Mouse (Mus musculus) brain, embryonic 18.5 days (tissue): Measurements from ENCODE around the gene St14.
"Not testable (repeated sequence)": the region's sequence is repeated elsewhere in the genome, so short reads cannot be mapped to it uniquely, and the experiment has no call there.

ENCODE experiments used
- DNase-seq: peaks from one replicate; pipeline ENCODE4 v3.0.0-alpha.2; 2012; ENCODE audit warnings: low read depth, low spot score

St14 gene

DNA sequence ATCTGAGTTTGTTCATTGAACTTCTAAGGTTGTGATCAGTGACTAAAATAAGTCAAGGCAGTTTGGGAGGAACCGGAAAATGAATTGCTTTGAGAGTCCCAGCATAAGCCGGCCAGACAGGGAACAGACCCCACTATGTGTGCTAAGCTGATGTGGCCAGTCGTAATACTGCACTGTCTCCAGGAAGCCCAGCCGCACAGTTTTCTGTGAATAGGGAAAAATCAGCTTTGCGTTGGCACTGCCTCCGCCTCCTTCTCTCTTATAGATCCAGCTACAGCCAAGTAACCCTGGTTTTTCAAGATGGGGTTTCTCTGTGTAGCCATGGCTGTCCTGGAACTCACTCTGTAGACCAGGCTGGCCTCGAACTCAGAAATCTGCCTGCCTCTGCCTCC, 44.9 kb downstream of the St14 start:
- no peak for DNase-seq

DNA sequence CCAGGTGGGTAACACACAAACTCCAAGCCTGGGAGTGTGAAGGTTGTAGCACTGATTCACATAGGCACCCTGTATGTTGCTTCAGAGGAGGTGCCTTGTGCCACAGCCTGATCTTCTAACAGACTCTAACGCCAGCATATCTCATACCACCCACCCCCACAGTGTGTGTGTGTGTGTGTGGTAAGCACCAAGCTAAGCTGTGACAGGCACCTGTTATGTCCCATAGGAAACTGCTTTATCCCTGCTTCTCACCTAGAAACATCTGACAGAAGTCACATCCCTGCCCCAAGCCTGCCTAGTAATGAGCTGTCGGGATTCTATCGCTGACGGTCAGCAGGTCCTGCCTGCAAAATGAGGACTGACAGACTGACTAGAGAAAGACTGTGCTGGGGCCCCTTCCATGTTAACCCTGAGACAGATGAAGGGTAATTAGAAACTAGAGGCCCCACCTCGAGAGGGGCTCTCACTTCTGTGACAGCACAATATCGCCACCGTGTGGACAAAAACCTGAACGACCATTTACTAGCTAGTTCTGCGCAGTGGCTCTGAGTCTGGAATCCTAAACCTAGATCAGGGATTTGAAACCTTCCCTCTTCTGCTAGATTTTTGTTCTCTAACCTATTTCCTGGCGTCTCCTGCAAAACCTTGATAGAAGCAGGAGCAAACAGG, 45.4 kb downstream of the St14 start:
- DNase-seq, result peak; percentile 34

DNA sequence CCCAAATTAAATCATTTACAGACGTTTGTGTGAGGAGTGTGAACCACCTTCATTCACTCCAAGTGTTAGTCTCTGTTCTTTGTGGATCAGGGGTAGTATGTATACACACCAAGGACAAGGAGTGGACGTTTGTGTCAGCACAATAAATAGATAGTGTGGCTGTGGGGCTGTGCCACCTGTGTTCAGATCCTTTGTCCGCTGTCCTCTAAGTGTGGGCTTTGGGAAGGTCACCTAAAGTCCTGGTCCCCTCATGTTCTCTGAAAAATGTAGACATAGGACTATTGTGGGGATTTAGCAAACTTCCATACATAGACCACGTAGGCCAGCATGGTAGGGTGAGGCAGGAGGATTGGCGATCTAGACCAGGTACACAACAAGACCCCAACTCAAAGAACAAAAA, 46.1 kb downstream of the St14 start:
- DNase-seq, result no peak

DNA sequence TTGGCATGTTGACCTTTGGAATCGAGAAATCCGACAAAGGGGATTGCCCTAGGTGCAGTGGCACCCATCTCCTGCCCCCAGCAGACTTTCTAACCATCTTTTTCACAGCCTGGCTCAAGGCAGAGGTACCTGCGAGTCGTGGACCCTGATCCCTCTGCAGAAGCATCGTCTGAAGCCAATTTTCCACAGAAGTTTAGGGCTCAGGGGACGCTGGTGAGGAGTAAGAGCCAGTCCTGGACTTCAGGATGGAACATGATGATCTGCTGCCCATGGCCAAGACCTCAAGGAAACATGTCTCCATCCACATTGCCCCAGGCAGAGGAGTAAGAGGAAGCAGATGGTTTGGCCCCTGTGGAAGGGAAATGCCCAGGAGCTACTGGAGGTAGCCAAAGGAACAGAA, 48.9 kb downstream of the St14 start:
- no peak for DNase-seq

DNA sequence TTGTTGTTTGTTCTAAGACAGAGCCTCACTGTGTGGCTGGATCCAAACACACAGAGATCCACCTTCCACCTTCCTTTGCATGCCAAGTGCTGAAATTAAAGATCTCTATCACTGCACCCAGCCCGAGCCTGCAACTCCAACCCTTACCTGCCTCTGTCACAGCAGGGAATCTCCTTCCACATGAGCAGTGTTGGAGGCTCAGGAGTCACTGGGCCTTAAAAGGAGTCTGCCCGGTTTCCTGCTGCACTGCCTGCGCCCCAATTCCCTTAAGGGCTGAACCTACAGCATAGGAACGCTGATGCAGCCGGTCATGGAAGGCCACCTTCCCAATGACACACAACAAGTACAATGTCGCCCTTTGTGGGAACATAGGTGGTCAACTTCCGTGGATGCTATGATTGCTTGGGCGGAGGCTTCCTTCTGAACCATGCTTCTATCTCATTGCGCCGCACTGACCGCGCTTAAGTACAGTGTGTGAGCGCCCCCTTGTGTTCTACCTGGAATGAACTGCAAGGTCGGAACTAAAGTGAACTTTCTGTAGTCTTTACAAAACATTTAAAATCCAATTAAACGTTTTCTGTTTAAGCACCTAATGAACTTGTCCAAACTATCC, 49.5 kb downstream of the St14 start:
- DNase-seq, result peak; percentile 37

DNA sequence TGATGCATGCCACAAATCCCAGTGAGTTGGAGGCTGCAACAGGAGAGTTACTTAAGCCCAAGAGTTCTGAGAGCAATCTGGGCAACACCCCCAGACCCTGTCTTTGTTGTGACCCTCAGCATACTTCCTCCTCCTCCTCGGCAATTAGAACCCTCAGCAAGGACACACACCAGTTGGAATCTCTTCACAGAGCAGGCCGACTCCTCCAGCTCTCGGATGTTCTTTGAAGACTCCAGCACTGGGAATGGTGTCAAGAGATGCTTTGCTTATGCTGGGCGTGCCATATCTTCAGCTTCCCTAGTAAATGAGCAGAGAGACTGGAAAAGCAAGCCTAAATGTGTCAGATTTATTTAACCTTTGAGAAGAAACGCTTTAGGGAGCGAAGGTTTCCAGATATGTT, 50.9 kb downstream of the St14 start:
- no peak for DNase-seq

DNA sequence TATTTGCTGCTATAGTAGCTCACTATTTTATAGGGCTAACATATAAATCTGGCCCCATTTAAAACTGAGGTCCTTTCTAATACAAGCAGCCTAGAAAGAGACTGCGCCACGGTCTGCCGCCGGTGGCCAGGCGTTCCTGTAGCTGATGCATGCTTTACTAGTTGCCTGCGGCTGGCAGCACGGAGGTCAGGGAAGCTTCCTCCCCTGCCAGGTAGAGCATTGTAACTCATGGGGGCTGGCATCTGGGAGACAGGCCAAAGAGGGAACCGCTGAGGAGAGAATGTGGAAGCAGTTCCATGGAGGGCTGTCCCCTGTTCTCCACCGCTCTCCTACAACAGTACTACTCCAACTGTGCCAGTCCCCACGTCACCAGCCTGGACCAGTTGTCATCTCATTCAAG, 56.8 kb downstream of the St14 start:
- no peak for DNase-seq

DNA sequence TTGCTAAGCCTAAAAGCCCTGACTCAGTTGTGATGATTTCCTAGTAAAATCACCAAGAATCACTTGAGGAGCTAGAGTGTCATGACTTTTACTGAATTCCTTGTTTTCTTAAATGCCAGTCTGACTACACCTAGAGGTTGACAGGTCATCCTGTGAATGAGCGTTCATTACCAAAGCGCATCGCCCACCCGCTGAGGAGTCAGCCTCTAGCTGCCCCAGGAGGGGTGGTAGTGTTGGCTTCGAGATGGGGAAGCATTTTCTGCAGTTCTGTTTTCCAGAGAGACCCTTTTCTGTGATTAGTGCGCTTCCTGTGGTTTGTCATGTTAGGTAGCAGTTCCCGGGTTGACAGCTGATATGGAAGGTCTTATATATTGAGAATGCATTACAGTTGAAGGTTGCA, 57.9 kb downstream of the St14 start:
- no peak for DNase-seq

DNA sequence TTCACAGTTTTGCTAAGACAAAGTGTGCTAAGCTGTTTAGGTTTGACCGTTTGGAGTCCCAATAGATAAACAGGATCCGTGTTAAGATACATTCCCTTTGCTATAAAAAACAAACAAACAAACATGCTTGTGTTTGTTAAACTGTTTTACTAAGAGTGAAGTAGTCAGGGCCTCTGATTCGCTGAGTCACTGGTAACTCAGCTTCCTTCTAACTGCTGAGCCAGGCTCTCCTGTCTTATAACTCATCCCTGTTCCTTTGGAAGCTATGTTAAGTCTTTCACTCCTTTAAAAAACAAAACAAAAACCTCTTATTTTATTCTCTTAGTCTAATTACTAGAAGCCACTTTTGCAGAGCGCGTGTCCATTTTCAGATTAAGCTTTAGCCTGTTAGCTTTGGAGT, 59.4 kb downstream of the St14 start:
- no peak for DNase-seq

DNA sequence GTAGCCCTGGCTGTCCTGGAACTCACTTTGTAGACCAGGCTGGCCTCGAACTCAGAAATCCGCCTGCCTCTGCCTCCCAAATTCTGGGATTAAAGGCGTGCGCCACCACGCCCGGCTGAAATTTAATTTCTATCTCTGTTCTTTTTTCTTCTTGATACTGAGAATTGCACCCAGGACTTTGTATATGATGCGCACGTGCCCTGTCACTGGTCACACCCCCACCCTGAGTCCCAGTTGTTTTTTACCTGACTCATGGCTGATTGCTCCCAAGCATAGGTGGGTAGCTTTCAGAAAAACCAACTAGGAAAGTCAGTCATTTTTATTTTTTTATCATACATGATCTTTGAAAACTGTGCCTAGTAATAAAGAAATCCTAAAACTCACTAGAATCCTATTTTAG, 60.9 kb downstream of the St14 start:
- DNase-seq, result no peak

DNA sequence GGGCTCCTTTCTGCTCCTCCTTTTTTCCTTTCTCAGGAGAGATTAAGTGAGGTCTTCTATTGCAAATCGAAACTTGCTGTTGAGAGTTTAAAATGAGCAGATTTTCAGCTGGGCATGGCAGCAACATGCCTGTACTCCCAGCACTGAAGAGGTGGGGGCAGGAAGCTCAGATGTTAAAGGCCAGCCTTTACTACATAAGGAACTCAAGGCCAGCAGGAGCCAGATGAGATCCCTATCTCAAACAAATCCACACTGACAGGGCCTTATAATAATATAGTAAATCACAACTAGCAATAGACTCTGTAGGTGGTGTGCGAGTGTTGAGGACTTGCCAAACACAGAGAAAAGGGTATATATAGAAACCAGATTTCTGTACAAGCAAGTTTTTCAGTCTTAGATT, 72.9 kb downstream of the St14 start:
- DNase-seq, result no peak

DNA sequence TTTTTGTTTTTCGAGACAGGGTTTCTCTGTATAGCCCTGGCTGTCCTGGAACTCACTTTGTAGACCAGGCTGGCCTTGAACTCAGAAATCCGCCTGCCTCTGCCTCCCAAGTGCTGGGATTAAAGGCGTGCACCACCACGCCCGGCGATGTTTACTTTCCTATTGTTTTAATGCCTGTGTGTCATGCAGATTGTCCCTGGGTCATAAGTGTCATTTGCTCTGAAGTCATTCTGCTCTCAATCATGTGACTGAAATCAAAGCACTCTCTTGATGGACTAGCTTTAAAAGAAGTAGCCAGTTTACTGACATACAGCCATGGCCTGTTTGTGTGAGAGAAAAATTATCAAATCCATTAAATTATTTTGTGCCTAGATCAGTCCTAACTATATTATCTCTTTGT, 80.1 kb downstream of the St14 start:
- DNase-seq, result not testable (repeated sequence)

DNA sequence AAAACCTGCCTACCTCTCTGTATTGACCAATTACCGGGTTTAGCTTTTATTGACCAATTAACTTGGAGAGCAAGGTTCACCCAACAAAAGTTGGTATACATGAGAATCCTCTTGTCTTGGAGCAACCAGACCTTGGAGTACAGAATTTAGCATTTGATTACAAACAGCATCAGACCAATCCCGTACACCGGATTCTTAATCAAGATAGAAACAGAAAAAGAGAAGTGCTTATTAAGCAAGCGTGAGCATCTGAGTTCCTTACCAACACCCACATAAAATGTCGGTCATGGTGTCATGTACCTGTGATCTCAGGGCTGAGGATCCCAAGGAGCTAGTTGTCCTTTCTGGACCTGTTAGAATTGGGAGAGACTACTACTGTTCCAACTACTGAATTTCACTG, 81.4 kb downstream of the St14 start:
- DNase-seq, result no peak
